Mouse (Mus musculus) CD4-positive, CD25-positive, alpha-beta regulatory T cell, adult 4 months (primary cell): ENCODE measurements at regions not wholly inside any gene's neighbourhood (a gene's known extent, or its start where the extent isn't known, plus 50 kb on each side); places are given as distances from the start of the nearest gene placed in this dataset.

Experiments
- ATAC-seq: one replicate; pipeline ENCODE4 v1.8.0; 2017

- ATAC-seq = no peak
Observed at GRCm38 (mm10) chr9:52289069-52289468, 120.7 kb upstream of the Zc3h12c start.

DNA sequence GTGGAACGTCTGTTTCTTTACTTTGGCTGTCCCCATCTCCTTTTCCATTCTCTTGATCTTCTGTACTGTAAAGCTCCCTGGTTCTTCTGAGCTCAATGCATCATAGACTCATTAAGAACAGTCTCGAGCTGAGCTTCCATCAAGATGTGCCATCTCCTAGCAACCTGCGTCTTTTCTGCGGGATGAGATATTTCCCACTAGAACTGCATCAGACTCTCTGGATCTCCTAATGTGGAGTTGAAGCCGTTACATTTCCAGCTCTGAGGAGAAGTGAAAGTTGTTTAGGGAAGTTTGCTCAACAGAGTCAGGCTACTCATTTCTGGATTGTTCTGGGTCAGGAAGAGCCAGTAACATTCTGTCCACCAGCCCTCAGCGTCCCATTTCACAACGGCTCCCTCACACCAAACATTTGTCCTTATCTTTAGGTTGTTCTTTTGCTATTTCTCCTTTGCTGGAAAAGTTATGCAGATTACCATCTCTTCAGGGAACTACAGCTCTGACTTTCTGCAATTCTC is 119.4 kb upstream of the Zc3h12c start:
- no peak for ATAC-seq

- ATAC-seq = peak; percentile 65
Observed at GRCm38 (mm10) chr9:52287246-52287651, 118.9 kb upstream of the Zc3h12c start.

GRCm38 (mm10) chr9:52286104-52286503 is 117.7 kb upstream of the Zc3h12c start:
- no peak for ATAC-seq

- no peak for ATAC-seq
Observed at GRCm38 (mm10) chr9:52283558-52283957, 115.2 kb upstream of the Zc3h12c start.

- no peak for ATAC-seq
Observed at GRCm38 (mm10) chr9:52280995-52281394, 112.6 kb upstream of the Zc3h12c start.

DNA sequence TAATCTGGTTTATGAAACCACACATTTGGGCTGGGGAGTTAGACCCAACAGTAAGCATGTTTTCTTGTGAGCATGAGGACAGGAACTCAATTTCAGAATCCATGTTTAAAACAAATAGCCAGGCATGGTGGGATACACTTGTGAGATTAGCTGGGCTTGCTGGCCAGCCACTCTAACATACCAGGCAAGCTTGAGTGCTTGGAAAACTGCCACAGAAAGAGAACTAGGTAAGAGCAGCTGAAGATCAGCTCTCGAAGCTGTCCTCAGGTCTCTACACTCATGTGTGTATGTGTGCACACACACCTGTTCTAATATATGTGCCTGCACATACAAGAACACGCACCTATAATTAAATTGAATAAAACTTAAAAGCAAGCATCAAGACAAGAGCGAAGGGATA is 112.2 kb upstream of the Zc3h12c start:
- no peak for ATAC-seq

DNA sequence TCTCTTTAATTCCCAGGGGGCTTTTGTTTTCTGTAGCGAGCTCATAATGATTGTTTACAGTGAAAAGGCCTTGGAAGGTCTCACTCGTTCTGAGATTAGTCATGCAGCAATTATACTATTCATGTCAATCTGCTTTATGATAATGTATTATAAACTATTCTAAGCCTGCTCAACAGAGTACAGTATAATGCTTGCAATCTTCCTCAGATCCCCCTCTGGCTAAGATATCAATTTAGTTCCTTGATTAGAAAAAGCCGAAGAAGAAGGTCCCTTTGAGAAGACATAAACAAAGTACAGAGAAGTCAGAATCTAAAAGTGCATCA is 110.3 kb upstream of the Zc3h12c start:
- ATAC-seq = no peak

GRCm38 (mm10) chr9:52277954-52278700 is 109.8 kb upstream of the Zc3h12c start:
- ATAC-seq = no peak

DNA sequence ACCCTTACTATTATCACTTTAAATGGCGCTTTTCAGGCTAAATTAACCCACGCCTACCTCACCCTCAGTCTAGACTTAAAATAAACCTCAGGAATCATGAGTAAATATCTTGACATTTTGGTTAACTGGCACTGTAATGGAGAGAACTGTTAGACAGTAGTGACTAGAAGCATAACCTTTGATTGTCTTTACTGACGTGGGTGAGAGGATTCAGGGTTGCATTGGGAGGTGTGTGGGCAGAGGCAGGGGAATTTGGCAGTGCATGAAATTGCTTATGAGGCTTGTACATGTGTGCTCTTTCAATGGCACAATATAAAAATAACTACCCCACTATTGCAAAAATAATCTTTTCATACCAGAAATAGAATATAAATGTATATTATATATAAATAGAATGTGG is 105.6 kb upstream of the Zc3h12c start:
- peak; percentile 60 for ATAC-seq

DNA sequence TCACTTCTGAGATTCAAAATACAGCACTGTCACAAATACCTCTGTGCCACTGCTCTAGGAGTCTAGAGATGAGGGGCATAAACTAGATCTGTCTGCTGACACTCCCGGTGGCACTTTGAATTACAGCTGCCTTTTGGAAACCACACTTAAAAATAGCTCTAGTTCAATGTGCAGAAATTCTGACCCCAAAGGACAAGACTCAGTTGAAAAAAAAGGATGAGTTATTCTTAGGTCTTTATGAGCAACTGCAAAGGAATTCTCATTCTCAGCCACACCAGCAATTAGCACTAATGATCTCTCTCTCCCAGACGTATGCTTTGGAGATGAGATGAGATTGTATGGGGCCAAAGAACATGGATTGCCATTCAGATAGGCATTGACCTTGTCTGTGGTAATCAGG is 104.3 kb upstream of the Zc3h12c start:
- ATAC-seq = no peak

- no peak for ATAC-seq
Observed at GRCm38 (mm10) chr9:52271345-52272116, 103.2 kb upstream of the Zc3h12c start.

DNA sequence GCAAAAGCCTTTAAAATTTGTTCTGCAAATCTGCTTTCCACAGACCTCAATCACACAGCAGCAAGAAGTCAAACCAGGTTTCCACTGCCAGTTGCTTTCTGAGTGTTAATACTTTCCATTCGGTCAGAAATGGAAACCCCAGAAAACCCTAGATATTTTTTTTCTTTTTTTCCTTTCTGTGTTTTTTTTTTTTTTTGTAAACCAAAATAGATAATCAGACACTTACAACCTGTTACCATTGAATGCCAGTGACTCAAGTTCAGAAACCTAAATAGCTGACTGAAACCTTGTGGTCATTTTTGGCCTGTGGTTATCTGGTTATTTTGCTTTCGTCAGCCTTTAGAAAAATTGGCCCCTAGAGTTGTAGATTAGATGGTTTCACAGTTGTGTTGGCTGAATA is 93.2 kb upstream of the Zc3h12c start:
- ATAC-seq = peak; percentile 44

DNA sequence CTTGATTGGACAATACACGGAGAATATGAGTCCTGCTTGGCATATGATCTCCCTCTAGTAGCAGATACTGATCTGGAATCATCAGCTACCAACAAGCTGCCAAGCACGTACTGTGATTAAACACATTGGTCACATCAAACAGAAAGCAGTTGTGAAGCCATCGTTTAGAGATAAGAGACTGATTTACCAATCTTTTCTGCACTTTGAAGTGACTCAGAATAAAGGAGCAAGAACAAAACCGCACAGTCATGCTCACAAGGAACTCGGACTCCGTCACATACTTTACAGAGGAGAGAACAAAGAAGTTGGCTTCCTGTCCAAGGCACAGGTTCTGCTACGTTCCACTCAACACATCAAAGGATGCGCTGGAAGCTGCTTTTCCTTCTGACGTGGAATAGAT is 91.1 kb upstream of the Zc3h12c start:
- ATAC-seq = peak; percentile 76

DNA sequence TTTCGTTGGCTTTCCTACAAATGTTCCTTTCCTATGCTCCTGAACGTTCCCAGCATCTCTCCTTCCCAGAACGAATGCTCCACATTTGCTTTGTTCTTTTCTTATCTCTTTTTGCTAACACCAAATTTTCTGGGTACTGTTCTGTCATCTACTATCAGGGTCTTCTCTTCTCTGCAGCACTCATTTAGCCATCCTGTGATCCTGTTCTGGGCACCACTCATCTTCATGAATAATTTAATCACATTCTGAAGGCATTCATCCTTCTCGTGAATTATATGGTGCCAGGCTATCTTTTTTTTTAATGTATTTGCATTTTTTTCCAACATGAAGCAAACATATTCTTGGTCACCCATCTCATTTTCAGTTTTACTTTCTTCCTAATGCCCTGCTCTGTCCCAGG is 87.3 kb upstream of the Zc3h12c start:
- no peak for ATAC-seq

DNA sequence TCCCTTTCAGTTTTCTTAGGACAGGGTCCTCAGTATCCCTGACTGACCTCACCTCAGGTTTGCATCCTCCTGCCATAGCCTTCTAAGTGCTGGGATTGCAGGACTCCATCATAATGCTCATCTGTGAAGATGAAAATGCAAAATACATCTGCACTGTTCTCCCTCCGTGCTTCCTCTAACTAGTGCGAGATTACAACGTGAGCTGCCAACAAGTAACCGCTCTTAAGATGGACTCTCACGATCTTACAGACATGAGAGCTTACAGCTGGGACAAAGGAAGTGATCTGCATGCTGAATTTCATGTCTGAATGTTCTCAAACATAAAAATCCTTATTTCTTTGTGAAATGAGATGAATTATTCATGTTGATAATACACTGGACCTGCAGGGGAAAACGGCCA is 86.1 kb upstream of the Zc3h12c start:
- ATAC-seq = no peak

DNA sequence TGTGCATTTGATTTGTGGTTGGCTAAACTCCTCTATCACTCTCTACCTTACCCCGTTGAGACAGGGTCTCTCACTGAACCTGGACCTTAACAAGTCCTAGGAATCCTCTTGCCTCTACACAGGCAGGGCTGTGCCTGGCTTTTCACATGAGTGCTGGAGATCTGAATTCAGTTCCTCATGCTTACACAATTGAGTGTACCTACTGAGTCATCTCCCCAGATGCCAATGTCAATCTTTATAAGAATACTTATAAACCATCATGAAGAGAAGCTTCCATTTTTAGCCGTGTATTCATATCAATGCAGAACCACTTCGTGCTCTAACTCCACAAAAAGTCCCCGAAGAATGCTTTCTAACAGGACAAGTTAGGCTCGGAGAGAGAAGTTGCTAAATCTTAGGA is 83.1 kb upstream of the Zc3h12c start:
- no peak for ATAC-seq

- no peak for ATAC-seq
Observed at GRCm38 (mm10) chr9:52246712-52247111, 78.3 kb upstream of the Zc3h12c start.

GRCm38 (mm10) chr9:52244081-52244480 is 75.7 kb upstream of the Zc3h12c start:
- no peak for ATAC-seq

- ATAC-seq = no peak
Observed at GRCm38 (mm10) chr9:52243032-52243431, 74.7 kb upstream of the Zc3h12c start.

DNA sequence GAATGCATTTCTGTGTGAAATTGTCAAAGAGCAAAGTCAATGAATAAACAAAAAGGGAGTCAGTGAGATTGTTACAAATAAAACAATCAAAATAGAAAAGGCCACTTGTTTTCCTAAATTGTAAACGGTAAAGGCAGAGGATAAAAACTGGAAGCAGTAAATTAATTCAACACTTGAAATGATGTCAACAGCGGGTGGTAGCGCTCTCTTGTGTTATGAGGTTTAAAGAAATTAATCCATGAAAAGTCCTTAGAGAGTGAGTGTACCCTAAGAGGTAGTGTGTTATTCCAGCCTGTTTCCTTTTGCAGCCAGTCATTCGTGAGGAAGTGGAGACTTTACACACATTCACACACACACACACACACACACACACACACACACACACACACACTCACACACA is 73.2 kb upstream of the Zc3h12c start:
- ATAC-seq = no peak

- ATAC-seq = no peak
Observed at GRCm38 (mm10) chr9:52240585-52241320, 72.4 kb upstream of the Zc3h12c start.

DNA sequence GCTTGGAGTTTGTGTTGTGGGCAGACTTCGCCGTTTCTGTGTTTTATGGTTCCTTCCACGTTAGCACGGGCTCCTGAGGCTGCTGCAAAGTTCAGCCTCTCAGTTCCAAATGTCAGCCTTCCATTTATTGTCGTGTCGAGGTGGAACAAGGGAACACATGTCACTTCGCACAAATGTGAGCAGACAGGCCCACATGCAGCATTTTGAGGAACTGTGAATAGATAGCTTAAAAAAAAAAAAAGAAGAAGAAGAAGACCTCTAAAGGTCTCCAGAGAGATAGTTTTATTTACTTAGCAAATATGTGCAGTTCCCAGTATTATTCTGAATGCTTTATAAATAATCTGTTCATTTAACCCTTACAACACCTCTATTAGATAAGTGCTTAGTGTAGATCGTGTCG is 66.4 kb upstream of the Zc3h12c start:
- ATAC-seq = no peak

- no peak for ATAC-seq
Observed at GRCm38 (mm10) chr9:52229589-52229988, 61.2 kb upstream of the Zc3h12c start.
